Mouse (Mus musculus): ENCODE measurements at regions not wholly inside any gene's neighbourhood (a gene's known extent, or its start where the extent isn't known, plus 50 kb on each side); places are given as distances from the start of the nearest gene placed in this dataset.

- no peaks in the 10 kb centered on the region for H3K36me3 ChIP-seq (ENCODE audit: control insufficient read depth, insufficient read depth, low read length)
- no peaks in the 10 kb centered on the region for H3K27me3 ChIP-seq (ENCODE audit: control insufficient read depth, insufficient read depth, low read length)
- no peak overlapping the region for H3K4me2 ChIP-seq (ENCODE audit: low read length)
- H3K9me3 ChIP-seq (ENCODE audit: control insufficient read depth, low read length), result no peaks in the 10 kb centered on the region
- WGBS, result 79% methylated on average over 1 of the region's 1 CpGs
- H3K4me3 ChIP-seq (ENCODE audit: control insufficient read depth in 1 of 2, insufficient read depth in 1 of 2, low read depth in 1 of 2, low read length in 2 of 2), result no peak overlapping the region
- H3K9ac ChIP-seq (ENCODE audit: low read length), result no peak overlapping the region
- no peak overlapping the region for H3K27ac ChIP-seq (replicated peaks in 1 of 2; ENCODE audit: control insufficient read depth in 1 of 2, insufficient read depth in 1 of 2, low read depth in 2 of 2, low read length in 2 of 2)
- no peaks in the 10 kb centered on the region for H3K4me1 ChIP-seq (ENCODE audit: control insufficient read depth in 2 of 2, insufficient read depth in 2 of 2, low read length in 2 of 2)
- ATAC-seq (ENCODE audit: insufficient number of reproducible peaks, insufficient read depth, low FRiP score, low read depth), result no peak
These were observed 326.4 kb upstream of the N6amt1 start for GRCm38 (mm10) chr16:87027621-87028020.

- no peak overlapping the region for H3K4me2 ChIP-seq (ENCODE audit: low read length)
- no peaks in the 10 kb centered on the region for H3K9me3 ChIP-seq (ENCODE audit: control insufficient read depth, low read length)
- no peak for ATAC-seq (ENCODE audit: insufficient number of reproducible peaks, insufficient read depth, low FRiP score, low read depth)
- no peak overlapping the region for H3K27ac ChIP-seq (replicated peaks in 1 of 2; ENCODE audit: control insufficient read depth in 1 of 2, insufficient read depth in 1 of 2, low read depth in 2 of 2, low read length in 2 of 2)
- H3K36me3 ChIP-seq (ENCODE audit: control insufficient read depth, insufficient read depth, low read length), result no peaks in the 10 kb centered on the region
- WGBS, result 80% methylated on average over 4 of the region's 4 CpGs
- no peak overlapping the region for H3K4me3 ChIP-seq (ENCODE audit: control insufficient read depth in 1 of 2, insufficient read depth in 1 of 2, low read depth in 1 of 2, low read length in 2 of 2)
- no peak overlapping the region for H3K9ac ChIP-seq (ENCODE audit: low read length)
- H3K4me1 ChIP-seq (ENCODE audit: control insufficient read depth in 2 of 2, insufficient read depth in 2 of 2, low read length in 2 of 2), result no peaks in the 10 kb centered on the region
- no peaks in the 10 kb centered on the region for H3K27me3 ChIP-seq (ENCODE audit: control insufficient read depth, insufficient read depth, low read length)
These were observed 331.9 kb upstream of the N6amt1 start for GRCm38 (mm10) chr16:87022041-87022440.

- H3K27ac ChIP-seq (replicated peaks in 1 of 2; ENCODE audit: control insufficient read depth in 1 of 2, insufficient read depth in 1 of 2, low read depth in 2 of 2, low read length in 2 of 2), result no peak overlapping the region
- no peaks in the 10 kb centered on the region for H3K27me3 ChIP-seq (ENCODE audit: control insufficient read depth, insufficient read depth, low read length)
- 70% methylated on average over 7 of the region's 7 CpGs for WGBS
- ATAC-seq (ENCODE audit: insufficient number of reproducible peaks, insufficient read depth, low FRiP score, low read depth), result no peak
- H3K9me3 ChIP-seq (ENCODE audit: control insufficient read depth, low read length), result no peaks in the 10 kb centered on the region
- no peak overlapping the region for H3K4me3 ChIP-seq (ENCODE audit: control insufficient read depth in 1 of 2, insufficient read depth in 1 of 2, low read depth in 1 of 2, low read length in 2 of 2)
- H3K4me2 ChIP-seq (ENCODE audit: low read length), result no peak overlapping the region
- H3K9ac ChIP-seq (ENCODE audit: low read length), result no peak overlapping the region
- H3K36me3 ChIP-seq (ENCODE audit: control insufficient read depth, insufficient read depth, low read length), result no peaks in the 10 kb centered on the region
- H3K4me1 ChIP-seq (ENCODE audit: control insufficient read depth in 2 of 2, insufficient read depth in 2 of 2, low read length in 2 of 2), result no peaks in the 10 kb centered on the region
These were observed 336.8 kb upstream of the N6amt1 start for GRCm38 (mm10) chr16:87017107-87017670.

- no peak for ATAC-seq (ENCODE audit: insufficient number of reproducible peaks, insufficient read depth, low FRiP score, low read depth)
- 75% methylated on average over 3 of the region's 3 CpGs for WGBS
These were observed 352.4 kb upstream of the N6amt1 start for GRCm38 (mm10) chr16:87001579-87001978.

GRCm38 (mm10) chr16:87001135-87001534 is 352.9 kb upstream of the N6amt1 start:
- no peak for ATAC-seq (ENCODE audit: insufficient number of reproducible peaks, insufficient read depth, low FRiP score, low read depth)
- no peaks in the 10 kb centered on the region for H3K27me3 ChIP-seq (ENCODE audit: control insufficient read depth, insufficient read depth, low read length)
- no peak overlapping the region for H3K4me3 ChIP-seq (ENCODE audit: control insufficient read depth in 1 of 2, insufficient read depth in 1 of 2, low read depth in 1 of 2, low read length in 2 of 2)
- 56% methylated on average over 3 of the region's 3 CpGs for WGBS
- no peaks in the 10 kb centered on the region for H3K9me3 ChIP-seq (ENCODE audit: control insufficient read depth, low read length)
- no peaks in the 10 kb centered on the region; a peak in 1 of 4 replicates for H3K4me1 ChIP-seq (ENCODE audit: control insufficient read depth in 2 of 2, insufficient read depth in 2 of 2, low read length in 2 of 2)
- no peak overlapping the region for H3K9ac ChIP-seq (ENCODE audit: low read length)
- H3K36me3 ChIP-seq (ENCODE audit: control insufficient read depth, insufficient read depth, low read length), result no peaks in the 10 kb centered on the region
- no peak overlapping the region for H3K27ac ChIP-seq (replicated peaks in 1 of 2; ENCODE audit: control insufficient read depth in 1 of 2, insufficient read depth in 1 of 2, low read depth in 2 of 2, low read length in 2 of 2)
- H3K4me2 ChIP-seq (ENCODE audit: low read length), result no peak overlapping the region

More at GRCm38 (mm10) chr16:87001579-87001978, 352.4 kb upstream of the N6amt1 start:
- no peaks in the 10 kb centered on the region for H3K9me3 ChIP-seq (ENCODE audit: control insufficient read depth, low read length)
- H3K27ac ChIP-seq (replicated peaks in 1 of 2; ENCODE audit: control insufficient read depth in 1 of 2, insufficient read depth in 1 of 2, low read depth in 2 of 2, low read length in 2 of 2), result no peak overlapping the region
- no peaks in the 10 kb centered on the region for H3K27me3 ChIP-seq (ENCODE audit: control insufficient read depth, insufficient read depth, low read length)
- no peak overlapping the region for H3K4me3 ChIP-seq (ENCODE audit: control insufficient read depth in 1 of 2, insufficient read depth in 1 of 2, low read depth in 1 of 2, low read length in 2 of 2)
- H3K4me2 ChIP-seq (ENCODE audit: low read length), result no peak overlapping the region
- H3K36me3 ChIP-seq (ENCODE audit: control insufficient read depth, insufficient read depth, low read length), result no peaks in the 10 kb centered on the region
- no peaks in the 10 kb centered on the region; a peak in 1 of 4 replicates for H3K4me1 ChIP-seq (ENCODE audit: control insufficient read depth in 2 of 2, insufficient read depth in 2 of 2, low read length in 2 of 2)
- H3K9ac ChIP-seq (ENCODE audit: low read length), result no peak overlapping the region

GRCm38 (mm10) chr16:86971691-86972090 is 382.3 kb upstream of the N6amt1 start:
- Histone ChIP-seq H3K9ac (ENCODE audit: low read length) (no peak overlapping the region), H3K4me1 (ENCODE audit: control insufficient read depth in 2 of 2, insufficient read depth in 2 of 2, low read length in 2 of 2) (no peaks in the 10 kb centered on the region), H3K4me3 (ENCODE audit: control insufficient read depth in 1 of 2, insufficient read depth in 1 of 2, low read depth in 1 of 2, low read length in 2 of 2) (no peak overlapping the region), H3K4me2 (ENCODE audit: low read length) (no peak overlapping the region), H3K36me3 (ENCODE audit: control insufficient read depth, insufficient read depth, low read length) (no peaks in the 10 kb centered on the region), H3K9me3 (ENCODE audit: control insufficient read depth, low read length) (no peaks in the 10 kb centered on the region), H3K27ac (replicated peaks in 1 of 2; ENCODE audit: control insufficient read depth in 1 of 2, insufficient read depth in 1 of 2, low read depth in 2 of 2, low read length in 2 of 2) (no peak overlapping the region), H3K27me3 (ENCODE audit: control insufficient read depth, insufficient read depth, low read length) (no peaks in the 10 kb centered on the region)
- no peak for ATAC-seq (ENCODE audit: insufficient number of reproducible peaks, insufficient read depth, low FRiP score, low read depth)
- 67% methylated on average over 3 of the region's 3 CpGs for WGBS

- Histone ChIP-seq H3K27ac (replicated peaks in 1 of 2; ENCODE audit: control insufficient read depth in 1 of 2, insufficient read depth in 1 of 2, low read depth in 2 of 2, low read length in 2 of 2) (no peak overlapping the region), H3K4me3 (ENCODE audit: control insufficient read depth in 1 of 2, insufficient read depth in 1 of 2, low read depth in 1 of 2, low read length in 2 of 2) (no peak overlapping the region), H3K9me3 (ENCODE audit: control insufficient read depth, low read length) (no peaks in the 10 kb centered on the region), H3K9ac (ENCODE audit: low read length) (no peak overlapping the region), H3K4me1 (ENCODE audit: control insufficient read depth in 2 of 2, insufficient read depth in 2 of 2, low read length in 2 of 2) (peaks cover 0 to 4% of the 10 kb centered on the region in 2 experiments; a peak in 2 of 4 replicates), H3K36me3 (ENCODE audit: control insufficient read depth, insufficient read depth, low read length) (no peaks in the 10 kb centered on the region), H3K27me3 (ENCODE audit: control insufficient read depth, insufficient read depth, low read length) (no peaks in the 10 kb centered on the region), H3K4me2 (ENCODE audit: low read length) (no peak overlapping the region)
- ATAC-seq (ENCODE audit: insufficient number of reproducible peaks, insufficient read depth, low FRiP score, low read depth), result no peak
- WGBS, result 52% methylated on average over 6 of the region's 6 CpGs
These were observed 404.3 kb upstream of the N6amt1 start for GRCm38 (mm10) chr16:86949681-86950080.

- 38% methylated on average over 6 of the region's 6 CpGs for WGBS
- Histone ChIP-seq H3K4me3 (ENCODE audit: control insufficient read depth in 1 of 2, insufficient read depth in 1 of 2, low read depth in 1 of 2, low read length in 2 of 2) (no peak overlapping the region), H3K27ac (replicated peaks in 1 of 2; ENCODE audit: control insufficient read depth in 1 of 2, insufficient read depth in 1 of 2, low read depth in 2 of 2, low read length in 2 of 2) (peak overlapping the region in 1 of 2 experiments; percentile 17; a peak in 1 of 4 replicates), H3K4me1 (ENCODE audit: control insufficient read depth in 2 of 2, insufficient read depth in 2 of 2, low read length in 2 of 2) (peaks cover 0 to 4% of the 10 kb centered on the region in 2 experiments; a peak in 2 of 4 replicates), H3K9me3 (ENCODE audit: control insufficient read depth, low read length) (no peaks in the 10 kb centered on the region), H3K4me2 (ENCODE audit: low read length) (no peak overlapping the region), H3K9ac (ENCODE audit: low read length) (no peak overlapping the region), H3K27me3 (ENCODE audit: control insufficient read depth, insufficient read depth, low read length) (no peaks in the 10 kb centered on the region), H3K36me3 (ENCODE audit: control insufficient read depth, insufficient read depth, low read length) (no peaks in the 10 kb centered on the region)
- ATAC-seq (ENCODE audit: insufficient number of reproducible peaks, insufficient read depth, low FRiP score, low read depth), result peak; percentile 79
These were observed 408.3 kb upstream of the N6amt1 start for GRCm38 (mm10) chr16:86945531-86946144.
